Mouse (Mus musculus) cerebellum, postnatal 14 days (tissue): Measurements from ENCODE around the gene Tctex1d4.

ENCODE experiments used
- DNase-seq, 2 experiments: peaks; one replicate each; pipeline ENCODE4 v3.0.0; 2021; ENCODE audit warnings: mixed read lengths in 2 of 2

The Tctex1d4 gene

GRCm38 (mm10) chr4:117120445-117121414 lies 5.9 kb upstream of the Tctex1d4 start:
- peak; percentile 92 for DNase-seq

- DNase-seq, result no peak
Measured at GRCm38 (mm10) chr4:117122209-117122608, 4.4 kb upstream of the Tctex1d4 start.

GRCm38 (mm10) chr4:117123546-117124217 lies 2.9 kb upstream of the Tctex1d4 start:
- no peak for DNase-seq

- no peak for DNase-seq
Measured at GRCm38 (mm10) chr4:117124218-117124517, 2.4 kb upstream of the Tctex1d4 start.

- DNase-seq, result peak in 1 of 2 experiments; percentile 47
Measured at GRCm38 (mm10) chr4:117124518-117125347, 1.9 kb upstream of the Tctex1d4 start.

- DNase-seq, result peak; percentile 79 to 86
Measured at GRCm38 (mm10) chr4:117125348-117125909, 1.2 kb upstream of the Tctex1d4 start, which contains the start of gene Btbd19. Gene Btbd19 (minus strand): TSS chr4:117125725.

GRCm38 (mm10) chr4:117125910-117126674 lies 502 bp upstream of the Tctex1d4 start:
- peak; percentile 45 to 52 for DNase-seq

GRCm38 (mm10) chr4:117127991-117128686 lies 1.5 kb downstream of the Tctex1d4 start:
- DNase-seq, result no peak

GRCm38 (mm10) chr4:117130790-117131189 lies 4.2 kb downstream of the Tctex1d4 start:
- DNase-seq, result no peak

- DNase-seq, result no peak
Measured at GRCm38 (mm10) chr4:117131198-117131597, 4.6 kb downstream of the Tctex1d4 start.

- peak in 1 of 2 experiments; percentile 37 for DNase-seq
Measured at GRCm38 (mm10) chr4:117131890-117132793, 5.5 kb downstream of the Tctex1d4 start.

- DNase-seq, result no peak
Measured at GRCm38 (mm10) chr4:117132794-117133143, 6.2 kb downstream of the Tctex1d4 start.

GRCm38 (mm10) chr4:117133366-117133796 lies 6.8 kb downstream of the Tctex1d4 start:
- no peak for DNase-seq

GRCm38 (mm10) chr4:117133817-117134600 lies 7.4 kb downstream of the Tctex1d4 start, which contains the start of gene Plk3:
Gene Plk3 (minus strand): TSS chr4:117133963.
- peak; percentile 99 for DNase-seq

GRCm38 (mm10) chr4:117134601-117134995 lies 8.0 kb downstream of the Tctex1d4 start:
- no peak for DNase-seq

GRCm38 (mm10) chr4:117136034-117136433 lies 9.4 kb downstream of the Tctex1d4 start:
- DNase-seq, result no peak

GRCm38 (mm10) chr4:117138295-117139216 lies 12.0 kb downstream of the Tctex1d4 start:
- DNase-seq, result no peak

- peak in 1 of 2 experiments; percentile 40 for DNase-seq
Measured at GRCm38 (mm10) chr4:117139217-117139612, 12.6 kb downstream of the Tctex1d4 start.
